Mouse (Mus musculus) gastrocnemius, adult 18-20 months (tissue): ENCODE results near the gene Wnt16. TPM values are rescaled to one million over a fixed set of nuclear protein-coding genes. Genes with fewer than 3 reads are reported as not detected.
A peak's percentile ranks its signal among the peaks of the same experiment; 100 is the strongest.
"Not testable (repeated sequence)": the region's sequence is repeated elsewhere in the genome, so short reads cannot be mapped to it uniquely, and the experiment has no call there.

Experiments used
- DNase-seq: peaks from one replicate; pipeline ENCODE4 v3.0.0; 2021; ENCODE audit warnings: low spot score
- long read RNA-seq, 2 experiments: library from polyadenylated mRNA; stranded (forward); transcript quantifications; one replicate each; pipeline ENCODE4 v2.0.0; 2021
- total RNA-seq, 2 experiments: library from RNA; stranded (reverse); gene quantifications; 2 replicates each; pipeline ENCODE4 v1.2.3; 2021

Wnt16 gene
- total RNA-seq, result 1 to 10 TPM in 1 of 2 experiments, under 1 TPM in 1; 0.64 to 4.7 TPM
- long read RNA-seq, experiment 1, result 0 reads
- long read RNA-seq, experiment 2, result 0 reads

DNA sequence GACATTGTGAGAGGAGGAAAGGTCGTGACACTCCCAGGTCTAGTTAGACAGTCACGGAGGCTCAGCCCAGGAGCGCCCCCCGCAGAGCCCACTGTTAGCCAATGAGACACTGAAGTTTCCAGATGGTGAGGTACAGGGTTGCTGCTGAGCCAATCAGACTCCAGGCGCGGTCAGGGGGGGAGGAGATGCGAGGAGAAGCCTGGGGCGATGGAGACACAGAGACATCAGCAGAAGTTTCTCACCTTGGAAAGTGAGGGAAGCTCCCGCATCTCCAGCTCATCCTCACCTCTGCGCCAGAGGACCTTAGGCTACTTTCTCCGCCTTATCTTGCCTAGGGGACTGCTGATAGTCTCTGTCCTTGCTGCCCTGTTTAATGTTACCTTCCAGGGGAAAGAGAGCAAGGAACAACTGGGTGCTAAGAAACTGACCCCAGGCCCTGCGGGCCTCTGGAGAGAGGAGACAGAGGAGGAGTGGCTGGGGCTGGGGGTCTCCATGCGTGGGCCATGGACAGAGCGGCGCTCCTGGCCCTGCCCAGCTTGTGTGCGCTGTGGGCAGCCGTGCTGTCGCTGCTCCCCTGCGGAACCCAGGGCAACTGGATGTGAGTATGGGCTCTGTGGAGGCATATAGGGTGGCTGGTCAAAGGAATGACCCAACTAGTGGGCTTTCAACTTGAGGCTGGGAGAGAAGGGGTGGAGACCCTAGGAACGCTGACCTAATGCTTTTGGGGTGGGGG lies at the start of gene Wnt16:
TSS of gene Wnt16 (plus strand) at position 224 of the 733 bp plus-strand sequence.
- DNase-seq, result no peak

DNA sequence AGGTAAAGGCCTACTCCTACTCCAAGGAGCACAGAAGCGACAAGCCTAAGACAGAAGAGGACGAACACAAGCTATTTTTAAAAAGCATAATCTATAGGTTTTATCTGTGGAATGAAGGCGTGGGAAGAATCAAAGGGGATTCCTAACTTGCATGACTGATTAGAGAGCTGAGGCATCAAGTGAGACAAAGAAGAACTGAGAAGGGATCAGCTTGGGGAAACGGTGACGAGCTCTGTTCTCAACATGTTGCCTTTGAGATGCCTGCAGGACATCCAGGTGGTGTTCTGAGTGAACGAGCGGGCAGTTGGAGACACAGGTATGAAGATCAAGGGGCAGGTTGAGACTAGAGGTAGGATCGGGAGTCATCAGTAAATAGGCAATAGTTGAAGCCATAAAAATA lies 44.7 kb upstream of the Wnt16 start:
- DNase-seq, result no peak

DNA sequence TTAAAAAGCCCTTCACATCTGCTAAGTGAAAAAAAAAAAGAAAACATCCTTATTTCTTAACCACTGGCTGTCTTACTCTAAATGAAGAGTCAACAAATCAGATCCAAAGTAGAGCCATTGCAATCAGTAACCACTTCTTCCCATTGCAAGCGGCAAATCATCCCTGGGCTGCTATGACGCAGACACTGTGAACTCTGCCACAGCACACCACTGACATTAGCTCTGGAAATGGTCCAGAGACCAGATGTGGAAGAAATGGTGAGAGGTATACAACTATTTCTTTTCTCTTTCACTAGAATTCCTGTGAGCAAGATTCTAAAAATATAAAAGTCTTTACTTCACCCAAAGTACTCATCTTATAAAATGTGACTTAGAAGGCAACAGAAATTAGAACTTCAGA lies 41.3 kb upstream of the Wnt16 start:
- DNase-seq, result no peak

DNA sequence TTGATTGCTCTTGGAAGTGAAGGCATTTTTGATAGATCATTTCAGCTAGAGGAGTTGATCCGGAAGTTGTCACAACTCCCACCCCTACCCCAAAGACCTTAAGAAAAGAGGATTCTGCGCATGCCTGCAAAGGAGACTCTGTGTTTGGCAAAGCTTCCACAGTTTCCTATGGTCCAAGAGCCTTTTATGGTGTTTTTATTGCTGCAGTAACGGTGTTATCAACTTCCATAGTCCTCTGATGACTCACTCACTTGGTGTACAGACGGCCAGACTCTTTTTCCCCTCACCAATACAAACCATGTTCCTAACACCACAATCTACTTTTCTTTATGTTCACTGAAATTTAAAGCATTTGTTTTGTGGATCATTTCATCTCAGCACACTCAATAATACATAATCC lies 29.2 kb upstream of the Wnt16 start:
- no peak for DNase-seq

DNA sequence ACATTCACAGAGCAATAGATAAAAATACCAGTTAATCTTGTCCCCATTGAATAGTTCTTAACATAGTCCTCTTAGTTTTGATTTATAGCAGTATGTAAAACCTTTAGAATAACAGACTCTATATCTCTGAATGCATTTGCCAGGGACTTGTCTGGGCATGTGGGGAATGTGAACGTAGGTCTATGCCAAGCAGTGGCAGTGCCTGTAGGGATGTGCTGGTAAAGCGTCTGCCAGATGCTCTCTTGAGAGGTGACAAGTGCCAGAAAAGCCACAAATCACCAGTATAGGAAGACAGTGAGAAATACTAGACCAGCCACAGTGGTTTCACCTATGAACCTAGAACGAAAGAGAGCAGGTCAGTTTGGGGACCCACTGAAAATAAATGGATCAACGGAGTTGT lies 25.5 kb upstream of the Wnt16 start:
- DNase-seq, result no peak

DNA sequence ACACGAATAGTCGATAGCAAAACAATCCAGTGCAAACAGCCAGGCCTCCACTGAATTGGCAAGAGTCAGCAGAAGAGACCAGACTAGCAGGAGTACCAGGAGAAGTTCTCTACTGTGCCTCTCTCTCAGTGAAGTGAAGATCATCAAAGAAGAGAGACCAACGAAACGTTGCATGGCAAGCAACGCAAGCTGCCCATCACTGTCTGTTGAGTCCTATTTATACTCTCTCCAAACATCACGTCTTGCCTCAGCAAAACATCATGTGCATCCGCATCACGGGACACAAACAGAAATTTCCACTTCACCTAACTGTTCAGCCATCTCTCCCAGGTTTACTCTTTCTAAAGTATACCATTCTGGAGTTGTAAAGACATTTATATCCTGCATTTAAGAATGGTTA lies 23.9 kb upstream of the Wnt16 start:
- DNase-seq, result not testable (repeated sequence)

DNA sequence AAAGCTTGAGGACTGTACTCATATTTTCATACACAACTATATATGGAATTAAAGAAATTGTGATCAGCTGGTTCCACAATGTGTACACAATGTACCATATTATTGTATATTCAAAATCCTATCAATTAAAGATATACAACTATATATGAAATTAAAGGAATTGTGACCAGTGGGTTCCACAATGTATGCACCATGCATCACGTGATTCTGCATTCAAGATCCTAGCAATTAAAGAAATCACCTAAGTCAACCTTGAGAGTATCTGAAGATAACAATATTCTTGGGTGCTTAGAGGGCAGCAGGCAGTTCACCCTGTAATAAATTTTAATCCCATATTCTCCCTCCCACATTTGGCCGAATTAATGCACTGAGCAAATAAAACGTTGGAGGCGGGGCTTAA lies 22.0 kb upstream of the Wnt16 start:
- DNase-seq, result no peak

DNA sequence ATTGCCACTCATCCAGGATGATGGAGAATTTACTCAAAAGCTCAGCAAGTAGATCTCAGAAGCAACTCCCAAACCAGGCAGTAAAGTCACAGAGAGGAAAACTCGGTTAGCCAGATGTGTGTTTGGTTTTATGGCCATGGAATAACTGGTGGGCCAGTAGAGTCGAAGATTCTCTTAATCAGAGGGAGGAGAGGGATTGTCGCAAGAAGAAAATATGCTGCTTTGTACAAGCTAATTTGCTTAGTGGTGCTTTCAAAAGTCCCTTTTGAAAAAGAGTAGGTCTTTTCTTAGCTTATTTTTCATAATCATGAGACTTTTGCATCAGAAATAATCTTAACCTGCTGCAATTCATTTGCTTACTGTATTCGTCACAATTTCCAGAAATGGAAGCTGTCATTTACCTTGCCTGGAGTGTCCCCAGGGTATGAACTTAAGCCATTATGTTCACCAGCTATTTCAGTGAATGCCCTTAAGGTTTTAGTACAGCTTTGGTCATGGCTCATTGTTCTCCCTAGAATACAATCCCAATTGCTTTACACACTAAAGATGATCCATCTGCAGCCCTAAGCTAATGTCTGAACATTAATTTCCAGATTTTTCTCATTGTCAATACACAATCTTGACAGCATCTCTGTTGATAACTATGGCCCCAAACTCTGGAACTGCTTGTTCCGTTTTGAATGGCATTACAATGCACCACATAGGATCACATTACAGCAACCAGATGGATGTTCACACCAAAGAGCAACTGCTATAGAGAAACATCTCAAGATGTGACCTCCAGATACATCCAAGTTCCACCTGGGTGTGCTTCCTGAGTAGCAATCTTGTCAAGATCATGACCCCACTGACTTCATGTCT lies 20.0 kb upstream of the Wnt16 start:
- no peak for DNase-seq

DNA sequence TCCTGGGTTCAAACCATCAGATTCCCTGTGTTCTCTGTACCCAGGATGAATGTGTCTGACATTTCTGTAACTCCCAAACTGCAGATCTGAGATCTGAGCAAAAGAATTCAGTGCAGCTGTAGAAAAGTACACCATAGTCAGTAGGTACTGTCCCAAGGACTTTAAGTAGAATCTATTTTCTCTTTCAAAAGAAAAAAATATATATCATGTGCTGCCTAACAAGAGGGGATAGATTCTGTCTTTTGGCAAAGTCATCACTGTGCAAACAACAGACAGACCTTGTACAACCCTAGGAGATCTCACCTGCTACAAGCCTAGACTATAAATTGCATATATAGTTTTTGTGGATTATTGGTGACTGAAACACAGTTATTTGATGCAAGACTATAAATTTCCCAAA lies 19.4 kb upstream of the Wnt16 start:
- no peak for DNase-seq

DNA sequence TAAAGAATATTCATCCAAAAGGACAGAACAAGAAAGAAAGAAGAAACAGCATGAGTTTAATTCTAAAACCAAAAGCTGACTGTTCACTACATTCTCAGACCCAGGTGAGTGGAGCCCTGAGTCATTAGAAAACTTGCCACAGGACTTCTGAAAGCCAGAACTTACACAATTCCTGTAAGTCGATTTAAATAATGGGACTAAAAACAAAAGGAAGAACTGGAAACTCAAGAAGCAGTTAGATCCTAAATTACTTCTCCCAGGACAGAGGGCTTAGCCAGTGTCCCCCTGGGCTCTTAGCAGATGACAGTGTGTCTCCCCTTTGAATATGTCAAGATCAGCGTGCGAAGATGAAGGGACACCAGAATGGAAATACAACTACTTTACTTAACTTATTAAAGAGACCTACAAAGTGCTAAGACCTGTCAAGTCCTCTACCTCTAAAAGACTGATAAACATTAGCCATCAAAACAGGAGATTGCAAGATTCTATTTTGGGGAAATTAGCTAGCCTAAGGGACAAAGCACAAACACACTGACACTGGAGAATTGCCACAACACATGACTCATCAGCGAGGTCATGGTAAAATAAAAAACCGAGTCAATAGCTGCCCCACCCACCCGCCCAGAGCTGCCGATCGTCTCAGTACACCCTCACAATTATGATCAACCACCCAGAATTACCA lies 18.0 kb upstream of the Wnt16 start:
- peak; percentile 56 for DNase-seq

DNA sequence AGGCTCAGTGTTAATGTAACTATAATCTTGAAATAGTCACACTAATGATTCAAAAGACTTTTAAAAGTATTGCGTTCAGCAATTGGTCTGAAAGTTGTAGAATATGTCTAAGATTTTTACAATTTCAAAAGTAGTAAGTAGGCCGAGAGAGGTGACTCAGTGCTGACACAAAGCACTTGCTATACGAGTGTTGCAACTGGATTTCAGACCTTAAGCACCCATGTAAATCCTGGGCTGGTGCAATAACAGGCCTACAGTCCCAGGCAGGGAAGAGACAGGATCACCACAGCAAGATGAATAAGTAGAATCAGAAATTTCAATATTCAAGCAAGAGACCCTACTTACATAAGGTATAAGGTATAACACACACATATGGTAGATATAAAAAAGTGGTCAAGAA lies 10.1 kb upstream of the Wnt16 start:
- DNase-seq, result no peak

DNA sequence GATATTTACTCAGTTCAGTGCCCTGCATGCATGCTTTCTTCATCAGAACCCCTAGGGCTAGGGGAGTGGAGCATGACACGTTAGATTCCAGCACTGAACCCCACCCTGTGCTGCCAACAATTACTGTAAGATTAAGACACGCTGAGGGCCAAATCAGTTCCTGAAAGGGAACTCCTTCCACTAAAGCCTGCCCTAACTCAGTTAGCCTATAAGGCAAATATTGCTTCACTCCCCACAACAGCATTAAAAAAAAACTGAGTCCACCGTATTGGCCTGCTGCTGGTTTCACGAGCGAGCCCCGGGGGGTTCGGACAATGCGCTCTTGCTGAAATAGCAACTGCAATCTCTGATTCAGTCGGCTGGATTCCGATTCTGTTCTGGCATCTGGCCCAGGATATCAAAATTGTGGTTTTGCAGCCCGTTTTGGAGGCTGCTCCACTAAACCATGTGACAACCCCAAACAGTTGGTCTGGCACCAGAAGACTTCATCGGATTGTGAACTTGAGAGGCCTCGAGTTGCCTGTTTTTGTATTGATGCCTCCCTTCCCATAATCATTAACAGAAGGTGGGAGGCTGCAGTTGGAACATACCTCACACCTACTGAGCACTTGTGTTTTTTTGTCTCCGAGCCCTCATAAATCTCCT lies 7.7 kb upstream of the Wnt16 start:
- DNase-seq, result peak; percentile 58

DNA sequence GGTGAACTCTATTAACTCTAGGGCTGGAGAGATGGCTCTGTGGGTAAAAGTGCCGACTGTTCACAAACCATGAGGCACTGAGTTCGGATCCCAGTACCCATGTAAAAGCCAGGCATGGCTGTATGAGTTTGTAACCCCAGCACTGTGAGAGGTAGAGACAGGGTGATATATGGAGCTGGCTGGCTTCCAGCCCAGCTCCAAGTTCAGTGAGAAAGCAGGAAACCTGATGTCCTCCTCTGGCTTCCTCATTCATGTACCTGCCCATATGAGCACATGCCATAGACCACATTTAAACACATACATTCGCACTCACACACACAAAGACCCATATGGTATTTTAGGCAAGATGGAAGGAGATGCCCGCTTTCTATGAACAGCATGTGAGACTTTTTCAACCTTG lies 5.6 kb upstream of the Wnt16 start:
- DNase-seq, result no peak

DNA sequence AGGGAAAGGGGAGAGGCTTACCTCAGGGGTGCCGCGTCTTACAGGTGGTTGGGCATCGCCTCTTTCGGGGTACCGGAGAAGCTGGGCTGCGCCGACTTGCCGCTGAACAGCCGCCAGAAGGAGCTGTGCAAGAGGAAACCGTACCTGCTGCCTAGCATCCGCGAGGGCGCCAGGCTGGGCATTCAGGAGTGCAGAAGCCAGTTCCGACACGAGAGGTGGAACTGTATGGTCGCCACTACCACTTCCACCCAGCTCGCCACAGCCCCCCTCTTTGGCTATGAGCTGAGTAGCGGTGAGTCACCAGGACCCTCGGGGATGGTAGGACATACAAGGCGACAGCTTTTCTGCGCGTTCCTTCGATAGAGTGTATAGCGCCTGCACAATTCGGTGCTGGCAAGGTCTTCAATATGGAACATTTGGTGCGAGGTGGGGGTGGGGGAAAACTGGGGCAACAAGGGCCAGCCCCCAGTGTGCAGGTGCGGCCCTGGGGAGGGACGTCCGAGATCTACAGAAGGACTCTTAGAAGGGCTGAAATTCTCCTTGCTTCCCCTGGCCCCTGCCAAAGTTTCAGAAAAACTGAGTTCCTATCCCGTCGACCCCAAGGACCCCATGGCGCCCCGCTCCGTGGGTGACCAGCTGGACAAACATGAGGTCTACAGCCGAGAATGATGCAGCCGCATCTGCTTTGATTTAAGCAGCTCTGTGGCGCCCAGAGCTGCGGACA lies 872 bp downstream of the Wnt16 start:
- DNase-seq, result peak; percentile 1

DNA sequence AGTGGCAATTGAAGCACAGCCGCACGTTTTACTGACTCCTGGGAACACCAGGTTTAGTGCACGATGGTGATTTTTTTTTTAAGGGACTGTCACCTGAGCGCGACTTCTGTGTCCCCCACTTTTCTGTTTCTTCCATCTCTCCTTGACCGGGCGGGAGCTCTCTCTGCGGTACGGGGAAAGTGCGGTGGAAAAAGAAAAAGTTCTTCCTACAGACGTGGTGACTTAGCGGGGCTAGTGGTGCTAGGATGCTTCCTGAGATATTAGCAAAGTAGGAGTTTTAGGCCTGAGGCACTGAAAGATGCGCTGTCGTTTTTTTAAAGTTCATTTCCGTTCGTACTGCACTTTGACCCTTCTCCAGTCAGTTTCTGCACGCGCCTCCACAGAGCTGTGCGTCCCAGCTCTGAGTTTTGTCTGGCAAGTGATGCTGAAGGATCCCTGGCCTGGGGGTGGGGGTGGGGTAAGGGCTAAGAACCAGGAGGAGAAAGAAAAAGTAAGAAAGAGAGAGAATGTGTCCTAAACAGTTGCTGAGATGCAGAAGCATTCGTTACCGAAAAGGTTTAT lies 1.5 kb downstream of the Wnt16 start:
- no peak for DNase-seq

DNA sequence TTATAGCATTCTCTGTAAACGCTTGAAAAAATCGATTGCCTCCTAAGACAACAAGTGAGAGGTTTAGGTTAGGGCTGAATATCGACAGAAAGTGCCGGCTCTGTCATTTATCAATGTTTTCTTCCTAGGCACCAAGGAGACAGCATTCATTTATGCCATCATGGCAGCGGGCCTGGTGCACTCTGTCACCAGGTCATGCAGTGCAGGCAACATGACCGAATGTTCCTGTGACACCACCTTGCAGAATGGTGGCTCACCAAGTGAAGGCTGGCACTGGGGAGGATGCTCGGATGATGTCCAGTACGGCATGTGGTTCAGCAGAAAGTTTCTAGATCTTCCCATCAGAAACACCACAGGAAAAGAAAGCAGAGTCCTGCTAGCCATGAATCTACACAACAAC lies 2.8 kb downstream of the Wnt16 start:
- DNase-seq, result no peak

DNA sequence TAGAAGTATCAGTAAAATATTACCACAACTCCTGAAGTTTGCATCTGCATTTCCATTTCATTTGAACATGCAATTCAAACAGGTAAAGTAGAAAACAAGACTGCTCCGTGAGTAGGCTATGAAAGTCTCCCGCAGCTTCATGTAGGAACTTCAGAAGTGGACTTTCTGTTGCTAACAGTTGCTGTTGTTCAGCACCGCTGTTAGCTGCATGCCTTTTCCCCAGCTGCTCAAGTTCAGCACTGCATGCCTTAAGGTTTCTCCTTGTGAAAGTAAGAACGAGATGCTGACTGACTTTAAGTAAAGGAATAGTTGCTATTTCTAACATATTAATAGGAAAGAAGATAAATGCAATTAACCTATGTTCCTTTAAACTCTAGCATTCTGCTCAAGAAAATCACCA lies 4.0 kb downstream of the Wnt16 start:
- DNase-seq, result no peak

DNA sequence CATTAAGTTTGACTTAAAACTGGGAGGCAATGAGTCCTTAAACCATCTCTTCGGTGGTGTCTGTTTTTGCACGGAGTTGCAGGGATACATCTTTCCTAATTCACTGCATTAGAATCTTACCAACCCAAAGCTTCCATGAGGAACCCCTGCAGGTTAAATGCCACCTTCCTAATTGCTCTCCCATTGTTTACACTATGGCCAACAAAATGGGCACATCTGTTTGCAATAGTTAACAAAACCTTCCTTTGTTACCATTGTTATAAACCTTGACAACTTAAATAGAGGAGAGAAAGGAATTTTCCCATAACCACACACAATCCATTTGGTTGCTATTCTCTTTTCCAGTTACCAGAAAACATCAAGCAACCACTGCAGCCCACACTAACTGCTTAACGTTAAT lies 5.9 kb downstream of the Wnt16 start:
- no peak for DNase-seq

DNA sequence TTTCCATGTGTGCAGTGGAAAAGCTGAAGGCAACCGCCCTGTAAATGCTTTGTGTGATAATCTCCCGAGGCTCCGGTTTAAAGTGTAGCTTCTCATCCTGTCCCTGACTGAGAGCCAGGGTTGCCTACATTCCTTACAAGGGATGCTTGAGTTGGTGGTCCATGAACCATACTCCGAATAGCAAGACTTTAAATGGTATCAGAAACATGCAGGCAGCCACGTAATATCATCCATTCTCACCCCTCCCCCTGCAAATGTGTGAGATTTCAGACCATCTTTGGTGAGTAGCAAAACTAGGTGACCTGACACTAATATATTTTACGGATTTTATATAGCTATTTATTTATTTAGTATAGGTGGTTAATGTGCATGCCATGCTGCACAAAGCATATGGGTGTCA lies 9.0 kb downstream of the Wnt16 start:
- no peak for DNase-seq

DNA sequence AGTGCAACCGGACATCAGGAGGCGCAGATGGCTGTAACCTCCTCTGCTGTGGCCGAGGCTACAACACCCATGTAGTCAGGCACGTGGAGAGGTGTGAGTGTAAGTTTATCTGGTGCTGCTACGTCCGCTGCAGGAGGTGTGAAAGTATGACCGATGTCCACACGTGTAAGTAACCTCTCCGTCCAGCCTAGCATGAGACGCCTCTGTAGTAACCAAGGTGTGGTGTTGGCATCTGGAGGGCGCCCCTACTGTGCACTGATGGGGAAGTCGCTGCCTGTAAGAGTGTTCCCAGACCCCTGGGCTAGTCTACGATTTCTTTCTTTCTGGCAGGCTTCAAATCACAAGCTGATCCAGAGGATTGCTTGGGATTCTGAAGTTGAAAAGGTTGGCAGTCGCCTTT lies 10.0 kb downstream of the Wnt16 start:
- DNase-seq, result no peak
